Mouse (Mus musculus): ENCODE results near the gene Pla2g4e. TPM values are rescaled to one million over a fixed set of nuclear protein-coding genes. Genes with fewer than 3 reads are reported as not detected.

The Pla2g4e gene
- polyA plus RNA-seq, 1 experiment from 2014 or later: 5.8 TPM

DNA sequence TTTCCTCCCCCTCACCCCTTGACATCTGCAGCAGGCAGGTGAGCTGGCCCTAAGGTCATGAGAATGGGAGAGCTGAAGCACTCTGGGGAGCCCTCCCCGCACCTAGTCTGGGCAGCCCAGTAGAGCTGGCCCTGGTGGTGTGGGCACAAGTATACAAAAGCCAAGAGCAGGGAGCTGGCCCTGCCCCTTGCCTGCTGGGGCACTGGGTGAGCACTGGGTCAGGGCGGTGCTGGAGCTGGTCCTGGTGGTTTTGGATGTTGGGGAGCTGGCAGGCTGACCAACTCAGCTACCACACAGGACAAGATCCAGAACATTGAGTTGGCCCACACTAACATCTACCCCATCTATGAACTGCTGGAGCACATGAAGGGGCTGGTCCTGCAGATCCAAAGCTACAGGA, 85.7 kb downstream of the Pla2g4e start:
- no peak overlapping the region for H3K4me2 ChIP-seq (replicated peaks; ENCODE audit: low read depth)
- TF ChIP-seq CTCF (IDR thresholded peaks at IDR 0.05; ENCODE audit: low read depth): no peak
- no peak for TF ChIP-seq EP300 (optimal IDR thresholded peaks at IDR 0.05)
- DNase-seq (ENCODE audit: low spot score) (no peak), ATAC-seq (ENCODE audit: low FRiP score, low TSS enrichment) (no peak)
- no peaks in the 10 kb centered on the region for H3K9me3 ChIP-seq (ENCODE audit: control insufficient read depth, low read length)
- H3K9ac ChIP-seq (ENCODE audit: low read length): no peak overlapping the region
- H3K4me3 ChIP-seq (ENCODE audit: low read depth, low read length): no peak overlapping the region
- no peaks in the 10 kb centered on the region for H3K36me3 ChIP-seq (ENCODE audit: control insufficient read depth, insufficient read depth, low read length)
- no peaks in the 10 kb centered on the region for H3K4me1 ChIP-seq (replicated peaks; ENCODE audit: control insufficient read depth, insufficient read depth)
- WGBS: 78% methylated on average over 2 of the region's 2 CpGs
- no peaks in the 10 kb centered on the region for H3K27me3 ChIP-seq (ENCODE audit: control insufficient read depth, insufficient read depth, low read length)
- no peak overlapping the region for H3K27ac ChIP-seq (replicated peaks)

DNA sequence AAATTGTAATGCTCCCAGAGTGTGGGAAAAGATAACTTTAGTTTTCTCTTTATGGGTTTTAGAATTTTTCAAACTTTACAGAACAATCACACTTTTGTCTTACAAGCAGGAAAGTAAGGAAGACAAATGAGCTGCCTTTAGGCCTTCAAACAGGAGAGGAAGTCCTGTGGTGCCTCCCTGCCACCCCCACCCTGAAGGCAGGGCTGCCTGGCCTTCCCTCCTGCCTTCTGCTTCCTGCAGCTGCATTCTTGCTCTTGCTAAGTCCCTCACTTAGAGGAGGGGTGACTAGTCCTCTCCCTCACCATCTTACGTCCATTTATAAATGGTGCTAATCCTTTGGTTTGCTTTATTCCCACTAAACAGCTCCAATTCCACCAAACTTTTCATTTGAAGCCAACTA, 86.3 kb downstream of the Pla2g4e start:
- Histone ChIP-seq H3K9ac (ENCODE audit: low read length) (no peak overlapping the region), H3K4me3 (ENCODE audit: low read depth, low read length) (no peak overlapping the region), H3K27me3 (ENCODE audit: control insufficient read depth, insufficient read depth, low read length) (no peaks in the 10 kb centered on the region), H3K9me3 (ENCODE audit: control insufficient read depth, low read length) (no peaks in the 10 kb centered on the region), H3K36me3 (ENCODE audit: control insufficient read depth, insufficient read depth, low read length) (no peaks in the 10 kb centered on the region), H3K27ac (replicated peaks) (no peak overlapping the region), H3K4me1 (replicated peaks; ENCODE audit: control insufficient read depth, insufficient read depth) (no peaks in the 10 kb centered on the region), H3K4me2 (replicated peaks; ENCODE audit: low read depth) (no peak overlapping the region)
- no peak for TF ChIP-seq EP300 (optimal IDR thresholded peaks at IDR 0.05)
- no peak for ATAC-seq (ENCODE audit: low FRiP score, low TSS enrichment)
- 45% methylated on average over 1 of the region's 1 CpGs for WGBS
- no peak for DNase-seq (ENCODE audit: low spot score)

DNA sequence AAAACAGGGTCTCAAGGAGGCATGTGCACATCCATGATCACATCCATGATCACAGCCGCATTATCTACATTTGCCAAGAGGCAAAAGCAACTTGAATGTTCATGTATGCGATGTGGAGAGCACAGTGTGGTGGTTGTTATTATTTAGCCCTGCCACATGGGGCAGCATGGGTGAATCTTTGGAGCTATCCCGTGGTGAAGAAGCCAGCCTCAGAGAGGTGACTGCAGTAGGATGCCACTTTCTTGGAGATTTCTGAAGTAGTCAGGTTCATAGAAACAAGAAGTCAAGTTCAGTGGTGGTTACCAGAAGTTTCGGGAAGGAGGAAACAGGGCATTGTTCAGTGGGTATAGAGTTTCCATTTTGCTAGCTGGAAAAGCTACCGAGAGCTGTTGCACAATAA, 87.1 kb downstream of the Pla2g4e start:
- no peaks in the 10 kb centered on the region for H3K36me3 ChIP-seq (ENCODE audit: control insufficient read depth, insufficient read depth, low read length)
- H3K27ac ChIP-seq (replicated peaks): no peak overlapping the region
- no peak for DNase-seq (ENCODE audit: low spot score)
- no peaks in the 10 kb centered on the region for H3K4me1 ChIP-seq (replicated peaks; ENCODE audit: control insufficient read depth, insufficient read depth)
- H3K9me3 ChIP-seq (ENCODE audit: control insufficient read depth, low read length): no peaks in the 10 kb centered on the region
- H3K4me2 ChIP-seq (replicated peaks; ENCODE audit: low read depth): no peak overlapping the region
- no peak for TF ChIP-seq EP300 (optimal IDR thresholded peaks at IDR 0.05)
- TF ChIP-seq CTCF (IDR thresholded peaks at IDR 0.05; ENCODE audit: low read depth): peak; percentile 53
- H3K9ac ChIP-seq (ENCODE audit: low read length): no peak overlapping the region
- no peaks in the 10 kb centered on the region for H3K27me3 ChIP-seq (ENCODE audit: control insufficient read depth, insufficient read depth, low read length)
- no peak for ATAC-seq (ENCODE audit: low FRiP score, low TSS enrichment)
- WGBS: 52% methylated on average over 5 of the region's 5 CpGs
- no peak overlapping the region for H3K4me3 ChIP-seq (ENCODE audit: low read depth, low read length)

DNA sequence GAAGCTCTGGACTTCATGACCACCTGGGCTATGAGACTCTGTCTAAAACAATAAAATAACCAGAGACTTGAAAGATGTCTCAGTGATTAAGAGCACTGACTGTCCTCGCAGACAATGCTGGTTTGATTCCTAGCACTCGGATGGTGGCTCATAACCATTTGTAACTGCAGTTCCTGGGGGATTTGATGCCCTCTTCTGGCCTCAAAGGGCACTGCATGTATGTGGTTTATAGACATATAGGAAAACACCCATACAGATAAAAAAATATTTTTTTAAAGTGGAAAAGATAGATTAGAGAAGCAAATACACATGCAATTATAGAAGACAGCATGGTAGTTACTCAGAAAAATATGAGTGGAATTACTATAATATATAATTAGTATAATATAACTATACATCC, 87.5 kb downstream of the Pla2g4e start:
- 69% methylated on average over 2 of the region's 2 CpGs for WGBS
- no peak overlapping the region for H3K27ac ChIP-seq (replicated peaks)

DNA sequence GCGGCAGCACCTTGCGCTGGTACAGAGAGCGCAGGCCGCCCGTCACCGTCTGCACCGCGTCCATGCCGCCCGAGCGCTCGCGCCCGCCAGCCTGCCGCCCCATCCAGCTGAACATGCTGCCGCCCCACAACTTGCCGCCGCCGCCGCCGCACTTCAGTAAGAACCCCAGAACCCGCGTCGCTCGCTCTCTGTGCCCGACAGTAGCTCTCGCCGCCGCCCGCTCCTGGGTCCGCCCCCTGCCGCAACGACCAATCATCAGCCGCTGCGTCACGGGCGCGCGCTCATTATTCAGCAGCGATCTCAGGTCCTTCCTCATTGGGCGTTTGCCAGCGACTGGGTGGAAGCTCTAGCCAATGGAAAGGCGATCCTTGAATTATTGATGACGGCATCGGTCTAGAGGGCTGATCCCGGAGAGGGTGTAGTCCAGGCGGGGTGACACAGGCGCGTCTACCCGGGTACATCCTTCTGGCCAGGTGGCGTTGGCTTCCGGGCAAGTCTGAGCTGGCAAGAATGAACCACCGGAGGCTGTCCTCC, 90.7 kb downstream of the Pla2g4e start, which contains the start of gene Ehd4:
Gene Ehd4, minus strand, starts transcription at position 246 of the 534 bp plus-strand sequence.
- Histone ChIP-seq H3K36me3 (ENCODE audit: control insufficient read depth, insufficient read depth, low read length) (no peaks in the 10 kb centered on the region), H3K9me3 (ENCODE audit: control insufficient read depth, low read length) (no peaks in the 10 kb centered on the region), H3K9ac (ENCODE audit: low read length) (peak within 1 kb of the TSS; percentile 77), H3K4me3 (ENCODE audit: low read depth, low read length) (peak within 1 kb of the TSS; percentile 84), H3K27me3 (ENCODE audit: control insufficient read depth, insufficient read depth, low read length) (no peaks in the 10 kb centered on the region), H3K27ac (replicated peaks) (peak within 1 kb of the TSS; percentile 85), H3K4me2 (replicated peaks; ENCODE audit: low read depth) (peak within 1 kb of the TSS; percentile 99), H3K4me1 (replicated peaks; ENCODE audit: control insufficient read depth, insufficient read depth) (no peaks in the 10 kb centered on the region)
- ATAC-seq (ENCODE audit: low FRiP score, low TSS enrichment) (peak; percentile 98), DNase-seq (ENCODE audit: low spot score) (peak; percentile 99)
- TF ChIP-seq CTCF (IDR thresholded peaks at IDR 0.05; ENCODE audit: low read depth) (no peak), EP300 (optimal IDR thresholded peaks at IDR 0.05) (no peak)
- WGBS: under 1% methylated on average over 52 of the region's 53 CpGs

More for the DNA sequence above, 87.5 kb downstream of the Pla2g4e start:
- no peaks in the 10 kb centered on the region for H3K9me3 ChIP-seq (ENCODE audit: control insufficient read depth, low read length)
- H3K4me3 ChIP-seq (ENCODE audit: low read depth, low read length): no peak overlapping the region
- no peaks in the 10 kb centered on the region for H3K36me3 ChIP-seq (ENCODE audit: control insufficient read depth, insufficient read depth, low read length)
- no peak for DNase-seq (ENCODE audit: low spot score)
- no peak overlapping the region for H3K4me2 ChIP-seq (replicated peaks; ENCODE audit: low read depth)
- no peak overlapping the region for H3K9ac ChIP-seq (ENCODE audit: low read length)
- TF ChIP-seq EP300 (optimal IDR thresholded peaks at IDR 0.05) (no peak), CTCF (IDR thresholded peaks at IDR 0.05; ENCODE audit: low read depth) (peak; percentile 47)
- no peaks in the 10 kb centered on the region for H3K27me3 ChIP-seq (ENCODE audit: control insufficient read depth, insufficient read depth, low read length)
- no peaks in the 10 kb centered on the region for H3K4me1 ChIP-seq (replicated peaks; ENCODE audit: control insufficient read depth, insufficient read depth)
- no peak for ATAC-seq (ENCODE audit: low FRiP score, low TSS enrichment)

DNA sequence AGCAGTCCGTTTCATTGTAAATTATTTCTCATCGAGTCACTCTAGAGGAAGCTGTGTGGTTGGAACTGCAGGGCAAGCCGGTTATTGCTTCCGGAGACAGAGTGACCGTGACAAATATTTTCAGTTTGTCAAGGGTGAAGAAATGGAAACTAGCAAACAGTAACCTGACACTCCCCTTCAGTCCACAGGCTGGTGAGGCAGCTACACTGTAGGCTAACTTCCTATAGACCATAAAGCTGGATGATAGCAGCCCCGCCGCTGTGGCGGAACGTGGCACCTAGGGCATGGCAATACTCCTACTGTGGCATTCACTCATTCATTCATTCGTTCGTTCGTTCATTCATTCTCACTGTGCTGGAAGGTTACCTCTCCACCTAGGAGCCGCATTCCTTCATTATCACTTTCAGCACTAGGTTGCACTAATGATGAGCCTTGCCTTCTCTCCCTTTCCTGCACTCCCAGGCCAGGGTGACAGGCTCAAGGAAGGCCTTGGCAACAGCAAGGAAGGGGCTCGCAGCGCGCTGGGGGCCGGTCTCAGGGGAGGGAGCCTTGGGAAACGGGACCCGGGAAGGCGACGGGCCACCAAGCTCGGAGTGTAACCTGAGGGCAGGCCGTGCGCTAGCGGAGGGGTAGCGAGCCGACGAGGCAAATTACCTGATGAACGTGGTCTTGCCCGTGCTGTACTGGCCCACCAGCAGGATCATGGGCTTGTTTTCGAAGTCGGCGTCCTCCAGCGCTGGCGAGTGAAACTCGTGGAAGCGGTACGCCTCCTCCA, 91.4 kb downstream of the Pla2g4e start:
- Histone ChIP-seq H3K4me3 (ENCODE audit: low read depth, low read length) (peak overlapping the region; percentile 84), H3K4me2 (replicated peaks; ENCODE audit: low read depth) (peak overlapping the region; percentile 99), H3K9ac (ENCODE audit: low read length) (peak overlapping the region; percentile 77), H3K27me3 (ENCODE audit: control insufficient read depth, insufficient read depth, low read length) (no peaks in the 10 kb centered on the region), H3K4me1 (replicated peaks; ENCODE audit: control insufficient read depth, insufficient read depth) (no peaks in the 10 kb centered on the region), H3K27ac (replicated peaks) (peak overlapping the region; percentile 85), H3K9me3 (ENCODE audit: control insufficient read depth, low read length) (no peaks in the 10 kb centered on the region), H3K36me3 (ENCODE audit: control insufficient read depth, insufficient read depth, low read length) (no peaks in the 10 kb centered on the region)
- under 1% methylated on average over 38 of the region's 38 CpGs for WGBS
- ATAC-seq (ENCODE audit: low FRiP score, low TSS enrichment) (peak; percentile 80), DNase-seq (ENCODE audit: low spot score) (peak; percentile 65)
- no peak for TF ChIP-seq EP300 (optimal IDR thresholded peaks at IDR 0.05)
